Mouse (Mus musculus): ENCODE measurements at regions not wholly inside any gene's neighbourhood (a gene's known extent, or its start where the extent isn't known, plus 50 kb on each side); places are given as distances from the start of the nearest gene placed in this dataset.
"Not testable (repeated sequence)": the region's sequence is repeated elsewhere in the genome, so short reads cannot be mapped to it uniquely, and the experiment has no call there.

- Histone ChIP-seq H3K9ac (no peak overlapping the region), H3K4me1 (ENCODE audit: insufficient read depth) (peaks cover 9% of the 10 kb centered on the region), H3K4me3 (ENCODE audit: low read depth, low read length) (no peak overlapping the region), H3K27me3 (ENCODE audit: insufficient read depth, low read length) (no peaks in the 10 kb centered on the region), H3K9me3 (ENCODE audit: low read depth, low read length) (no peaks in the 10 kb centered on the region), H3K36me3 (ENCODE audit: insufficient read depth) (no peaks in the 10 kb centered on the region), H3K27ac (ENCODE audit: low read depth) (peak overlapping the region; percentile 87), H3K4me2 (peak overlapping the region; percentile 21)
- no peak for ATAC-seq (ENCODE audit: insufficient read depth)
- TF ChIP-seq CTCF (IDR thresholded peaks at IDR 0.05; ENCODE audit: low read depth): no peak
- 28% methylated on average over 12 of the region's 12 CpGs for WGBS
- DNase-seq: no peak
Observed at GRCm38 (mm10) chr14:120803739-120804138, 107.3 kb upstream of the Ipo5 start.

GRCm38 (mm10) chr14:120804183-120804848, 106.7 kb upstream of the Ipo5 start:
- peak overlapping the region; percentile 87 for H3K27ac ChIP-seq (ENCODE audit: low read depth)
- no peak for TF ChIP-seq CTCF (IDR thresholded peaks at IDR 0.05; ENCODE audit: low read depth)
- WGBS: 26% methylated on average over 7 of the region's 7 CpGs
- ATAC-seq (ENCODE audit: insufficient read depth): 0 out of 2 replicates have a peak, but pooled peaks have one; percentile 13
- no peak overlapping the region for H3K4me3 ChIP-seq (ENCODE audit: low read depth, low read length)
- no peaks in the 10 kb centered on the region for H3K36me3 ChIP-seq (ENCODE audit: insufficient read depth)
- no peak overlapping the region for H3K9ac ChIP-seq
- DNase-seq: peak; percentile 35
- peak overlapping the region; percentile 21 for H3K4me2 ChIP-seq
- no peaks in the 10 kb centered on the region for H3K9me3 ChIP-seq (ENCODE audit: low read depth, low read length)
- H3K27me3 ChIP-seq (ENCODE audit: insufficient read depth, low read length): no peaks in the 10 kb centered on the region
- H3K4me1 ChIP-seq (ENCODE audit: insufficient read depth): peaks cover 9% of the 10 kb centered on the region

GRCm38 (mm10) chr14:120805137-120805536, 105.9 kb upstream of the Ipo5 start:
- ATAC-seq (ENCODE audit: insufficient read depth) (peak; percentile 86), DNase-seq (peak; percentile 94)
- TF ChIP-seq CTCF (IDR thresholded peaks at IDR 0.05; ENCODE audit: low read depth): no peak
- peaks cover 9% of the 10 kb centered on the region for H3K4me1 ChIP-seq (ENCODE audit: insufficient read depth)
- no peak overlapping the region; the same call in 1 of the 2 replicates for H3K4me2 ChIP-seq
- no peaks in the 10 kb centered on the region for H3K27me3 ChIP-seq (ENCODE audit: insufficient read depth, low read length)
- 33% methylated on average over 6 of the region's 6 CpGs for WGBS
- H3K27ac ChIP-seq (ENCODE audit: low read depth): peak overlapping the region; percentile 87
- H3K9ac ChIP-seq: no peak overlapping the region
- H3K9me3 ChIP-seq (ENCODE audit: low read depth, low read length): no peaks in the 10 kb centered on the region
- no peak overlapping the region for H3K4me3 ChIP-seq (ENCODE audit: low read depth, low read length)
- H3K36me3 ChIP-seq (ENCODE audit: insufficient read depth): no peaks in the 10 kb centered on the region

GRCm38 (mm10) chr14:120805816-120806552, 105.0 kb upstream of the Ipo5 start:
- H3K27ac ChIP-seq (ENCODE audit: low read depth): peak overlapping the region; percentile 82
- H3K9me3 ChIP-seq (ENCODE audit: low read depth, low read length); H3K4me3 ChIP-seq (ENCODE audit: low read depth, low read length); H3K4me1 ChIP-seq (ENCODE audit: insufficient read depth); H3K27me3 ChIP-seq (ENCODE audit: insufficient read depth, low read length); H3K9ac ChIP-seq; H3K36me3 ChIP-seq (ENCODE audit: insufficient read depth): not testable (repeated sequence)
- 37% methylated on average over 12 of the region's 12 CpGs for whole genome bisulfite sequencing
- H3K4me2 ChIP-seq: peak overlapping the region; percentile 25; the same call in 1 of the 2 replicates
- DNase-seq: peak; percentile 76
- ATAC-seq (ENCODE audit: insufficient read depth): peak; percentile 54

- H3K9ac ChIP-seq: no peak overlapping the region
- peak overlapping the region; percentile 25; the same call in 1 of the 2 replicates for H3K4me2 ChIP-seq
- H3K4me1 ChIP-seq (ENCODE audit: insufficient read depth): peaks cover 9% of the 10 kb centered on the region
- ATAC-seq (ENCODE audit: insufficient read depth) (peak; percentile 80), DNase-seq (peak; percentile 84)
- no peaks in the 10 kb centered on the region for H3K9me3 ChIP-seq (ENCODE audit: low read depth, low read length)
- no peak for TF ChIP-seq CTCF (IDR thresholded peaks at IDR 0.05; ENCODE audit: low read depth)
- 26% methylated on average over 4 of the region's 10 CpGs for WGBS
- peak overlapping the region; percentile 44; the same call in 1 of the 2 replicates for H3K27ac ChIP-seq (ENCODE audit: low read depth)
- no peaks in the 10 kb centered on the region for H3K27me3 ChIP-seq (ENCODE audit: insufficient read depth, low read length)
- no peaks in the 10 kb centered on the region for H3K36me3 ChIP-seq (ENCODE audit: insufficient read depth)
- H3K4me3 ChIP-seq (ENCODE audit: low read depth, low read length): no peak overlapping the region
Observed at GRCm38 (mm10) chr14:120806553-120806893, 104.5 kb upstream of the Ipo5 start.

- Histone ChIP-seq H3K27me3 (ENCODE audit: insufficient read depth, low read length) (no peaks in the 10 kb centered on the region), H3K9ac (no peak overlapping the region), H3K36me3 (ENCODE audit: insufficient read depth) (no peaks in the 10 kb centered on the region), H3K27ac (ENCODE audit: low read depth) (no peak overlapping the region), H3K4me1 (ENCODE audit: insufficient read depth) (peaks cover 5% of the 10 kb centered on the region), H3K4me2 (no peak overlapping the region), H3K9me3 (ENCODE audit: low read depth, low read length) (no peaks in the 10 kb centered on the region), H3K4me3 (ENCODE audit: low read depth, low read length) (no peak overlapping the region)
- no peak for DNase-seq
- no peak for ATAC-seq (ENCODE audit: insufficient read depth)
- TF ChIP-seq CTCF (IDR thresholded peaks at IDR 0.05; ENCODE audit: low read depth): no peak
- WGBS: 82% methylated on average over 6 of the region's 6 CpGs
Observed at GRCm38 (mm10) chr14:120809321-120809720, 101.7 kb upstream of the Ipo5 start.

- DNase-seq (no peak), ATAC-seq (ENCODE audit: insufficient read depth) (no peak)
- H3K27me3 ChIP-seq (ENCODE audit: insufficient read depth, low read length): no peaks in the 10 kb centered on the region
- no peaks in the 10 kb centered on the region for H3K4me1 ChIP-seq (ENCODE audit: insufficient read depth)
- H3K27ac ChIP-seq (ENCODE audit: low read depth): no peak overlapping the region
- H3K4me2 ChIP-seq: no peak overlapping the region
- 81% methylated on average over 9 of the region's 9 CpGs for WGBS
- TF ChIP-seq CTCF (IDR thresholded peaks at IDR 0.05; ENCODE audit: low read depth): no peak
- H3K36me3 ChIP-seq (ENCODE audit: insufficient read depth): no peaks in the 10 kb centered on the region
- no peak overlapping the region for H3K9ac ChIP-seq
- no peak overlapping the region for H3K4me3 ChIP-seq (ENCODE audit: low read depth, low read length)
- no peaks in the 10 kb centered on the region for H3K9me3 ChIP-seq (ENCODE audit: low read depth, low read length)
Observed at GRCm38 (mm10) chr14:120813938-120814337, 97.1 kb upstream of the Ipo5 start.

- not testable (repeated sequence) for H3K9me3 ChIP-seq (ENCODE audit: low read depth, low read length); H3K4me2 ChIP-seq; H3K36me3 ChIP-seq (ENCODE audit: insufficient read depth); H3K4me1 ChIP-seq (ENCODE audit: insufficient read depth); H3K9ac ChIP-seq; ATAC-seq (ENCODE audit: insufficient read depth); H3K27ac ChIP-seq (ENCODE audit: low read depth); DNase-seq; H3K27me3 ChIP-seq (ENCODE audit: insufficient read depth, low read length); H3K4me3 ChIP-seq (ENCODE audit: low read depth, low read length)
- WGBS: 69% methylated on average over 3 of the region's 3 CpGs
Observed at GRCm38 (mm10) chr14:120815126-120815525, 95.9 kb upstream of the Ipo5 start.
